Mouse (Mus musculus): ENCODE data around the gene Ksr1.
"Not testable (repeated sequence)": the region's sequence is repeated elsewhere in the genome, so short reads cannot be mapped to it uniquely, and the experiment has no call there.

Ksr1 gene

DNA sequence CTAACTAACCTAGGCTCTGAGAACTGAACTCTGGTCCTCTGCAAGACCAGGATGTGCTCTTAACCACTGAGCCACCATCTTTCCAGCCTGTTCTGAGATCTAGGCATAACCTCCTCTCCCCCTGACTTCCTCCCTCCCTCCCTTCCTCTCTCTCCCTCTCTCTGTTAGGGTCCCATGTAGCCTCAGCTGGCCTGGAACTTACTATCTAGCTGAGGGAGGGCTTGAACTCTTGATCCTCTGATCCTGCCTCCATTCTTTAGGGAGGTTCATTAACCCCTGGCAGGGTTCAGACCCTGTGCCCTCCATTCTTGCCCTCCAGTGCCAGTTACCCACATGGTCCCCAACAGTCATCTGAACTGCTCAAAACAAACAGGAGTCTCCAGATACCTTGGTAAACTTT lies 133.2 kb downstream of the Ksr1 start:
- no peak for DNase-seq (ENCODE audit: low read depth, low spot score)

DNA sequence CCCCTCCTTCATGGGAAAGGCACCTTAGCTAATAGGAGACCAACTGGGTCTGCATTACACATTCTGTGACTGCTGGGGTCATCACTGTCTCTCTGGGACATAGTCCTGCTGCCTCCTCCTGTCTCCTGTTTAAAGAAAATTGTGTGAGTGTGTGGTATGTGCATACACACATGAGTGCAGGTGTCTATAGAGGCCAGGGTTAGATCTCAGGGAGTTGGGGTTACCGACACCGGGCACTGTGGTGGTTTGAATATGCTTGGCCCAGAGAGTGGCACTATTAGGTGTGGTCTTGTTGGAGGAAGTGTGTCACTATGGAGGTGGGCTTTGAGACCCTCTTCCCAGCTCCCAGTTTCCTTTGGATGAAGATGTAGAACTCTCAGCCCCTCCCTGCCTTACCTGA lies 133.7 kb downstream of the Ksr1 start:
- DNase-seq (ENCODE audit: low read depth, low spot score): no peak

DNA sequence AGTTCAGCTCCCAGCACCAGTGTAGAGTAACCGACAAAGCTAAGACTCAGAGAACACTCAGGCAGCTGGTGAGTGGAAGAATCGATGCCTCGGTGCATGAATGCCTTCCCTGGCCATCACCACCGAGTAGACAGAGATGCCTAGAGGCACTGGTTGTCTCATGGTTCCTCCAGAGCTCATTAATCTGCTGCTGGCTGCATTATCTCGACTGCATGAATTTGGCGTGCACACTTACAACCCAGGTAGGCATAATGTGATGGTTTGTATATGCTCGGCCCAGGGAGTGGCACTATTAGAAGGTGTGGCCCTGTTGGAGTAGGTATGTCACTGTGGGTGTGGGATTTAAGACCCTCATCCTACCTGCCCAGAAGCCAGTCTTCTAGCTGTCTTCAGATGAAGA lies 137.3 kb downstream of the Ksr1 start:
- DNase-seq (ENCODE audit: low read depth, low spot score): no peak

GRCm38 (mm10) chr11:79008007-79008775 lies 138.0 kb downstream of the Ksr1 start:
- DNase-seq (ENCODE audit: low read depth, low spot score): no peak

DNA sequence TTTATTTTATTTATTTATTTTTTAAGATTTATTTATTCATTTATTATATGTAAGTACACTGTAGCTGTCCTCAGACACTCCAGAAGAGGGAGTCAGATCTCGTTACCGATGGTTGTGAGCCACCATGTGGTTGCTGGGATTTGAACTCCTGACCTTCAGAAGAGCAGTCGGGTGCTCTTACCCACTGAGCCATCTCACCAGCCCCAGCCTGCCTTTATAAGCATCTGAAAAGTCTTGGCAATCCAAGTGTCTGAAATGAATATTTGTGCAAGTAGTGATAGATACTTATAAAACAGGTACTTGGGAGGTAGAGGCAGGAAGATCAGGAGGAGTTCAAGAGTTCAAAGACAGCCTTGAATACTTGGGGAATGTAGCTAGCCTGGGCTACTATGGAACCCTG lies 138.9 kb downstream of the Ksr1 start:
- not testable (repeated sequence) for DNase-seq (ENCODE audit: low read depth, low spot score)

GRCm38 (mm10) chr11:79006417-79006816 lies 139.8 kb downstream of the Ksr1 start:
- DNase-seq (ENCODE audit: low read depth, low spot score): no peak

GRCm38 (mm10) chr11:79005578-79006394 lies 140.4 kb downstream of the Ksr1 start:
- DNase-seq (ENCODE audit: low read depth, low spot score): no peak

GRCm38 (mm10) chr11:79003769-79004638 lies 142.2 kb downstream of the Ksr1 start:
- DNase-seq (ENCODE audit: low read depth, low spot score): no peak

DNA sequence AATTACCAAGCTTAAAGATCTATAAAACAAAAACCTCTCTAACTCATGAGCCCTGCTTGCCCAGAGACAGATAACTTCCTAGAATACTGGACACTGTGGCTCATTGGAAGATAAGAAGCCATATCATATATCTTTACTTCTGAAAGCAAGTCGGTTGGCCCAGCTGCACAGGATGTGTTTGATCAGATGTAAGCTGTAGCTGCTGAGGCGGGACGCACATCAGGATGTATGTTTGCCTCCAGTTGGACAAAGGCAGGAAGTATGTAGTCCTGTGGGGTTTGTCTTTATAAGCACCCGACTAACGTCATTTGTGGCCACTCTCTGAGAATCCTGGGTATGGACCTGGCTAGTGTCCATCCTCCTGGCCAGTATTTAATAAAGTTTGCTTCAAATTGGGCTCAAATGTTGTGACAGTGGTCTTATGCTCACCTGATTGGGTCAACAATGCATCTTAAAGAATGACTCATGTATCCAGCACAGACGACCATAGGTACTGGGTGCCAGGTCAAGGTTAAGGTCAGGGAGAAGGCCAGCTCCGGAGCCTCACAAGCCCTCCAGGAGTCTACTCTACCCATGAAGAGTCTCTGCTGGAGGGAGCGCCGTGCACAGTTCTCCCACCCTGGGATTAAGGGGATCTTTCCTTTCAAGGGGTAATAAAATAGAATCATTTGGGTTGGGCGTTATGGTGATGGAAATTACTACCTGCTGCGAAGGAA lies 143.0 kb downstream of the Ksr1 start:
- DNase-seq (ENCODE audit: low read depth, low spot score): no peak

GRCm38 (mm10) chr11:79002551-79002951 lies 143.7 kb downstream of the Ksr1 start:
- peak; percentile 59 for DNase-seq (ENCODE audit: low read depth, low spot score)

DNA sequence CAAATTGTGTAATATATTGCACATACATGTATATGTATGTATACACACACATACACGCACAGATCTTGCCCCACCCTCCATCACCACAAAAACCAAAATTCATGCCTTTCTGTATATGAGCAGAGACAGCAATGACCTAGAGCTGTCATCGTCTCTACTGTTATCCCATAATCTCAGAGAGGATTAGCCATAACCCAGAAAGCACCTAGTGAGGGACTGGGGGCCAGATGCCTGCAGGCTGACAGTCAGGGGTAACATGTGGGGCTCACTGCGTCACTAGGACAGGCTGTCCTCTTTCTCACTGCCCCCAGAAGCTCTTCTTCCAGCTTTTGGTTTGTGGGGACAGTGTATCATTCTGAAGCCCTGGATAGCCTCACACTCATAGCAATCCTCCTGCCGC lies 144.3 kb downstream of the Ksr1 start:
- DNase-seq (ENCODE audit: low read depth, low spot score): no peak

DNA sequence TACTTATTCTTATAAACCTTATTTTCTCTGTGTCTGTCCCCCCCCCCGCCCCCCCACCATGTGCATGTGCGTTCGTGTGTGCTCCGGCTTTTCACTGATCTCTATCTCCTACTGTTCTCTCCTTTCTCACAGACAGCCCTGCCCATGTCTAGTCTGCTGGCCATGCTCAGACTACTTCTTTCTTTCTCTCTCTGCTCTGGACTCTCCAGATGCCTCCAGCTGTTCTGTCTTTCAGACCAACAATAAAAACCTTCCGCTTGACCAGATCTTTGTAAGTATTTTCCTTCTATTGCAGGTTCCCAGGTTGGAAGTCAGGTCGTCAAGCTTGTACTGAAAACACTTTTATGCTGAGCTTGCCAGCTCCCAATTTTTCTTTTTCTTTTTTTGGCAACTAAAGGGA lies 147.1 kb downstream of the Ksr1 start:
- DNase-seq (ENCODE audit: low read depth, low spot score): no peak

- not testable (repeated sequence) for DNase-seq (ENCODE audit: low read depth, low spot score)
Observed at GRCm38 (mm10) chr11:78990875-78991543, 155.2 kb downstream of the Ksr1 start.

DNA sequence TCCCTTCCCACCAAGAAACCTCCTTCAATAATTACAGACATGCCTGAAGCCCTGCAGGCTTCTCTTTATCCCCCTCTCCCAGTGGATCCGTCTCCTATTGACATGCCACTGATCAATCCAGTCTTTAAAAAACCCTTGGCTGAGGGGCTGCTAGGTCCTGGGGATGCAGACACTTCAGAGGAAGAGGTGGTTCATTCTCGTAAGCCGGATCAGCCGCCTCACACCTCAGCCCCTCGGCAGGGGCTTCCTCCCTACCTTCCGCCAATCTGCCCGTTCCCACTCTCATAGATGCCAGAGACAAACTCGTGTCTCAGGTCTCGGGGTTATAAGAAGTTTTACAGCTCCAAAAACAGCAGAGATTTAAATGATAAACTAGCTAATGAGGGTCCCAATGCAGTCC lies 156.1 kb downstream of the Ksr1 start:
- DNase-seq (ENCODE audit: low read depth, low spot score): no peak

- DNase-seq (ENCODE audit: low read depth, low spot score): not testable (repeated sequence)
Observed at GRCm38 (mm10) chr11:78989206-78989605, 157.0 kb downstream of the Ksr1 start.

GRCm38 (mm10) chr11:78986311-78987002 lies 159.8 kb downstream of the Ksr1 start:
- DNase-seq (ENCODE audit: low read depth, low spot score): no peak

DNA sequence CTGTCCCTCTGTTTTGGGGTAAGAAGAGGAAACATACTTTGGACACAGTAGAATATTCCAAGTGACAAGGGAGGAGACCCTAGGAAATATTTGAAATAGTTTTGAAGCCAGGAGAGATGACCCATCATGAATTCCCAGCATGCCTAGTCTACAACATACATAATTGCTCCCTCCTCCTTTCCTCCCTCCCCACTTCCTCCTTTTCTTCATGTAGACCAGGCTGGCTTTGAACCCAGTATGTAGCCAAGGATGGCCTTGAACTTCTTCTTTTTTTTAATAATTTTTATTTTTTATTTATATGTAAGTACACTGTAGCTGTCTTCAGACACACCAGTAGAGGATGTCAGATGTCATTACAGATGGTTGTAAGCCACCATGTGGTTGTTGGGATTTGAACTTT lies 160.7 kb downstream of the Ksr1 start:
- no peak for DNase-seq (ENCODE audit: low read depth, low spot score)

DNA sequence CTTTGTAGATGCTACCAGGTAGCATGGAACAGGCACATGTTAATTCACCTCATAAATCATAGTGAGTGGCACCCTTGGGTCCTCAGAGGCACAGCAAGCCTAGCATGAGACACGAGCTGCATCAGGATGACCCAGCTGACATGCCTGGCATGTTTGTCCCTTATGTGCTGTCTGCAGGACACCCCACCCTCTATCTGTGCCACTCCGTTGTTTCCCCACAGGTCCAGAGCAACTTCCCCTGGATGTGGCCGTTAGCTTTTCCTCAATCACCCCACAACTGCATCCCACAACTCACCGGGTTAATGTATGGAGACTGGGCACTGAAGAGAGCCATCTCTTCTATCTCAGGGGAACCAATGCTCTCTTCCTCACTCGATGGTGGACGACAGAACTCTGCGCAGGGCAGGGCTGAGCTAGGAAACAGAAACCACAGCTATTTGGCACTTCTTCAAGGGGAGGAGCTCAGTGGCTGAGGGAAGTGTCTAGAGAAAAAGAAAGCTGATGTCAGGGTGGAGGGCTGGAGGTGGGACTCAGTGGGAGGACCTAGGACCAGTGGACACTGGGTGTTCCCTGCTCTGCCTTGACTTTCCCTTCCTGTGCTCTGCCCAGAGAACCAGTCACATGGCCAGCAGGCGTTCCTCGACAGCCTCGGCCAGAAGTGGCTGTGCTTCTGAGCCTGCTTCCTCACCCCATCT lies 161.6 kb downstream of the Ksr1 start, which contains the start of gene Lgals9:
Gene Lgals9, minus strand, starts transcription at position 464 of the 695 bp plus-strand sequence.
- peak; percentile 57 for DNase-seq (ENCODE audit: low read depth, low spot score)

DNA sequence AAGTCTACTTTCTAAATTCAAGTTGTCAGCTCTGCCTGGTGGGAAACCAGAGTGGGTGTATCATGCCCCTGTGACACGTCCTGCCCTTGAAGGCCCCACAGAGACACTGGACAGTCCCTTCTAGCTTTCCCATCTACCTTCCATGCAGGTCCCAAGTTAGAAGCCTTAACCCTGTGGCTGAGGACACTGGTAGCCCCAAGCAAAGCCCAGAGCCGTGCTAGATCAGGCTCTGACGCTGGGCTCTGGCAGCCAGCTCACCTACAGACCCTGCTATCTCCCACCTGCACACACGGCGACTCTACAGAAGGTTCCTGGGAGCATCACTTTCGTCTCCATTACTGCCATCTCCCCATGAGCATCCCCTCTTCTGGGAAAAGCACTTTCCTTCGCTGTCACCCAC lies 162.7 kb downstream of the Ksr1 start:
- no peak for DNase-seq (ENCODE audit: low read depth, low spot score)
